Mouse (Mus musculus) right cerebral cortex, postnatal 36 days (tissue): Measurements from ENCODE around the gene Mkrn2.

Experiments
- DNase-seq, 2 experiments: peaks; one replicate each; pipeline ENCODE4 v3.0.0; 2022; ENCODE audit warnings: low spot score in 2 of 2, mixed read lengths in 1 of 2

Gene Mkrn2

GRCm38 (mm10) chr6:115601715-115602523 is at the start of gene Mkrn2:
Mkrn2 (plus strand) TSS chr6:115601902.
- DNase-seq, result peak; percentile 29 to 55

- no peak for DNase-seq
These were observed 46.2 kb upstream of the Mkrn2 start for GRCm38 (mm10) chr6:115555485-115555884.

GRCm38 (mm10) chr6:115558176-115558575 is 43.5 kb upstream of the Mkrn2 start:
- DNase-seq, result no peak

GRCm38 (mm10) chr6:115559651-115560632 is 41.8 kb upstream of the Mkrn2 start:
- no peak for DNase-seq

- no peak for DNase-seq
These were observed 36.1 kb upstream of the Mkrn2 start for GRCm38 (mm10) chr6:115565479-115566045.

GRCm38 (mm10) chr6:115574171-115574570 is 27.5 kb upstream of the Mkrn2 start:
- no peak for DNase-seq

GRCm38 (mm10) chr6:115577407-115577806 is 24.3 kb upstream of the Mkrn2 start:
- no peak for DNase-seq

GRCm38 (mm10) chr6:115577941-115578340 is 23.8 kb upstream of the Mkrn2 start:
- no peak for DNase-seq

GRCm38 (mm10) chr6:115580810-115581209 is 20.9 kb upstream of the Mkrn2 start:
- no peak for DNase-seq

GRCm38 (mm10) chr6:115582328-115583115 is 19.2 kb upstream of the Mkrn2 start:
- DNase-seq, result no peak

- no peak for DNase-seq
These were observed 18.1 kb upstream of the Mkrn2 start for GRCm38 (mm10) chr6:115583430-115584125.

- DNase-seq, result no peak
These were observed 17.5 kb upstream of the Mkrn2 start for GRCm38 (mm10) chr6:115584176-115584575.

- no peak for DNase-seq
These were observed 15.4 kb upstream of the Mkrn2 start for GRCm38 (mm10) chr6:115586321-115586720.

GRCm38 (mm10) chr6:115591692-115592359 is 9.9 kb upstream of the Mkrn2 start:
- no peak for DNase-seq

GRCm38 (mm10) chr6:115592458-115592857 is 9.2 kb upstream of the Mkrn2 start, which contains the start of gene Mkrn2os:
Mkrn2os (minus strand) TSS chr6:115592576.
- DNase-seq, result no peak

GRCm38 (mm10) chr6:115593252-115593651 is 8.4 kb upstream of the Mkrn2 start:
- DNase-seq, result no peak

- DNase-seq, result no peak
These were observed 7.2 kb upstream of the Mkrn2 start for GRCm38 (mm10) chr6:115594463-115594862.

GRCm38 (mm10) chr6:115595667-115596066 is 6.0 kb upstream of the Mkrn2 start:
- DNase-seq, result no peak

GRCm38 (mm10) chr6:115601322-115601714 is 384 bp upstream of the Mkrn2 start:
- no peak for DNase-seq

- no peak for DNase-seq
These were observed 4.8 kb downstream of the Mkrn2 start for GRCm38 (mm10) chr6:115606461-115606860.
